Mouse (Mus musculus) frontal cortex, adult (tissue): ENCODE data around the gene Tet3.
A peak's percentile ranks its signal among the peaks of the same experiment; 100 is the strongest.

Experiments
- ATAC-seq: cut with Nextera tagmentation; 2 replicates; pipeline ENCODE4 v1.9.2; 2017; ENCODE audit warnings: mild to moderate bottlenecking, moderate library complexity, mixed read lengths; ENCODE audit not compliant: low TSS enrichment

Tet3 gene

DNA sequence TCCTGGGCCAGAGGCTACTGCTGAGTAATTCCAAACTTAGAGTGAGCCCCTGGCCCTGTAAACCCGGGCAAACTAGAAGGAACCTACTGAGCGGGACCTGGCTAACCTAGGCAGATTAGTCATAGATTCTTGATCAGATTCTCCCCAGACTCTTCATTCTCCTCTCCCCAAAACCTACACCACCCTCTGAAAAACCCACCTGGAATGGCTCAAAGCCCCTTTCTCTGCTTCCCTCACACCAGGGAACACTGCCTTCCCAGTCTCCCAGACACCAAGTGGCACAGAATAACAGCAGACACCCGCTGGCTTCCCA, 18.7 kb downstream of the Tet3 start:
- no peak for ATAC-seq

DNA sequence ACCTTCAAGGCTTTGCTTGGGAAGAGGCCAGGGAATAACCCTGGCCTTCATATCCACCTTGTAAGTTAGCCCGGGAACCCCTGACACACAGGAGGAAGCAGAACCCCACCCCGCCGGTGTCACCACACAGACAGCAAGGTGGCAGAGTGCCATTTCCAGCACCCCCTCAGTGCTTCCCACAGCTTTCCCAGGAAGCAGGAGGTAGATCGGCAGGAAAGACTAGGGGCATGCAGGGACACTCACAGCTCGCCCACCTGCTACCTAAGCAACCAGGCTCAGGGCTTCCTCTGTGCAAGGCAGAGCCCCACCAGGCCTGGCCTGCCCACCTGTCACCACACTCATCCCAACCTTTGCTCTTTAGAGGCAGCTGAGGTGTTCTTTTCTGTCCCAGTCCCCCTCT, 19.1 kb downstream of the Tet3 start:
- ATAC-seq, result 0 out of 2 replicates have a peak, but pooled peaks have one; percentile 4

DNA sequence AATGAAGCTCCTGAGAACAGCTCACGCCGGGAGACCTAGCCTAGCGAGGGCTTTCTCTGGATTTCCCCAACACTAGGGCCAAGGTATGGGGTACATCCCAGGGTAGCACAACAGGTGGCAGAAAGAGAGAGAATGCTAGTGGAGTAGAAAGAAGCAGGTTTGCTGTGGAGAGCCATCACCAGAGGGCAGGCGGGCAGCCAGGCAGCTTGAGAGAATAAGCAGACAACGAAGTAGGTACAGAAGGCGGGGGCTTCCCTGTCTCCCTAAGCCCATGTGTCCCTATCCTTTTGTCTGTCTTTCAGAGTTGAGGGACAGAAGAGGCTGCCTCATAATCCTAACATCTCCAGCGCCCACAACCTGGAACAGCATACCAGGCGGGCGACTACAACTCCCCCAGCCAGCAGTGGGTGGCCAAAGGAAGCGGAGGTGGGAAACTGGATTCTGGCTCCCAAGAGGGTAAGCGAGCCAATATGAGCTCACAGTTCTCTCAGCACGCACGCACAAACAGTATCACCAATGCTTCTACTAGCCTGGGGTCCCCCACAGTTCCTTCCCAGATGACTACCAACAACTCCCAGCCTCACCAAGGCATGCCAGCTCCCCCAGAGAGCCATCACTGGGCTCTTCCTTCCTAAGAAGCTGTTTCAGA, 19.6 kb downstream of the Tet3 start:
- no peak for ATAC-seq

DNA sequence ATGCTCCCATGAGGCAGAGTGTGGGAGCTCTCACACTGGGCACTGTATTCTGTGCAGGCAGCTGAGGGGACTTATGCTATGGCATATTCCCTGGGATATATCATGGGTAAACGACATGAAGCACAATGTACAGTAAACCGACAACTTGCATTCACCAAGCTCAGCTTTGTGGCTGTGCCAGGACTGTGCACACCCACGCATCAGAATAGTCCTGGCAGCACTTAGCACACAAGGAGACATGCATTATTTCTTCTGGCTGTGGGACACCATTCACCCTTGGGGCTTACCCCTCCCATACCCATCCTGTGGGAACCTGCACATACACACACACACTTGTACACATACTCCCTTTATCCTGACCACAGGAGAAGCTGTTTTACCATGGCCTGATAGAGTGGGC, 20.3 kb downstream of the Tet3 start:
- ATAC-seq, result 0 out of 2 replicates have a peak, but pooled peaks have one; percentile 0

DNA sequence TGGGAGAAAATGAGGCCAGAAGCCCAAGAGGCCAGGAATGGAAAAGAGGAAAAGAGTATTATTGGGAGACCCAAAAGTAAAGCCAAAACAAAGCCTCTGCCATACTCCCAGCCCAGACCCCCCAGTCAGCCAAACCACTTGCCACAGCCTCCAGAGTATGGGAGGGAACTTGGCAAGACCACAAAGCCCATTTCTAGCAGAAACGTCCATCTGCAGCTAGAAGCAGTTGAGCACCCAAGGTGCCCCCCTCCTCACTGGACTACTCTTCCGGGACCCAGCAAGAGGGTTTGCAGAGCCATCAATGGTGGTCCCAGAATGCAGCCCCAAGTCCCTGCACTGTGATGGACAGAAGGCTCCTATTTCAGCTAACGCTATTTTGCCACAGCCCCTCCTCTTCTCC, 21.1 kb downstream of the Tet3 start:
- no peak for ATAC-seq

DNA sequence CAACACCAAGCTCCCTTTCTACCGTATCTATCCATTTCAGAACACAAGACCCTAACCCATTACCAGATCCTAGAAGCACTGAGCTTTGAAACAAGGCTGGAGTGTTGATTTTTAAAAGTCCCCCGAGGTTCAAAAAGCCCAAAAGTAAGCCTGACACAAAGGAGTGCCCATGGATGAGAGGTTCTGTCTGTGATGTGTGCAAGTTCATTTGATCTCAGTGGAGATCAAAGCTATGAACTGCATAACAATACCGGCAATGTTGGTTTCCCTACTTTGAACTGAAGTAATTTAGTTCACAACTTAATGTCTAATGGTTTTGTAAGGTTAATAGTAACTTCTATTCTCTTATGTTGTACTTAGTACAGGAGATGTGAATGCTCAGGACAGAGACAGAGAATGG, 21.7 kb downstream of the Tet3 start:
- ATAC-seq, result no peak

DNA sequence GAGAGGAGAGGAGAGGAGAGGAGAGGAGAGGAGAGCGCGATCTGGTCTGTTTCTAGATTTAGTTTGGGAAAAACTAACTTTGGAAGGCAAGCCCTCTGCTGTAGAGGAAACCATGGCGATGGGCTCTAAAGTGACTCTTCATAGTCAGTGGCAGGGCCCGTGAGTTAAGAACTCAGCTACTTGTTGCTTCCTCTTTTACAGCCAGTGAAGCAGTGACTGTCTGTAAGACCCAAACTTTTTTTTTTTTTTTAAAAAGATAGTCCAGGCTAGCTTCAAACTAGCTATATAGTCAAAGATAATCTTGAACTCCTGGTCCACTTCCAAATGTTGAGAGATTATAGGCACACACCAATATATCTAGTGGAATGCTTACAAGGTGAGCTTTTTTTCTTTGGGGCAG, 22.3 kb downstream of the Tet3 start:
- ATAC-seq, result no peak

DNA sequence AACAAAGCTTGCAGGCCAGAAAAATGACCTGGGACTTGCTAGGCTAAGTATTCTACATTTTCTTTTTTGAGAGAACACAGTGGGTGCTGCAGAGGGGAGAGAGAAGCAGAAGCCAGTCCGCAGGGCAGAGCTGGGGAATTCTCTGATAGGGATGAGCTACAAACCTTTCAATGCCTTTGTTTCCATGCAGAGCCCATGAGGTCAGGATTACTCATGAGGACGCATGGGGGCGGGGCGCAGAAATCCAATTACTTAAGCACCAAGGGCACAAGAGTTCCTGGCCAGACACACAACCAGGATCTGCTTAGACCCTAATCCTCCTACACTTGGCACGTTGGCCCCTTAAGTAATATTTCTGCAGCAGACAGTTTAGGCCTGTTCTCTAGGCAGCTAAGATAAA, 23.7 kb downstream of the Tet3 start:
- ATAC-seq, result no peak

DNA sequence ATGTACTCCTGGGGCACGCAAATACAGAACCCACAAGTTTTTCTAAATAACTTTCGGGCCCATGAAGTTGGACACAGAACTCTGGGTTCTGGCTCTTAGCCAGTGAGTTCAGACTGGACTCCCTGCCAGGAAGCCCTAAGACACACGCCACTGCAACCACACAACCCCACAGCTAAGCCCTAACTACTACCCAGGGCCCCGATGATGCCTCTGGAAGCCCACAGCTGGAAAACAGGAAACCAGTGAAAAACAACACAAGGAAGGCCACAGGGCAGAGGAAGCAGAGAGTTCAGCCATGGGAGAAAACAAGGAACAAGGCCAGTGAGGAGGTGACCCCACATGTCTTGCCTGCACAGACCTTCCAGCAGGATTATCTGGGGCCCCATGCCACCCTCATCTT, 25.3 kb downstream of the Tet3 start:
- ATAC-seq, result no peak

DNA sequence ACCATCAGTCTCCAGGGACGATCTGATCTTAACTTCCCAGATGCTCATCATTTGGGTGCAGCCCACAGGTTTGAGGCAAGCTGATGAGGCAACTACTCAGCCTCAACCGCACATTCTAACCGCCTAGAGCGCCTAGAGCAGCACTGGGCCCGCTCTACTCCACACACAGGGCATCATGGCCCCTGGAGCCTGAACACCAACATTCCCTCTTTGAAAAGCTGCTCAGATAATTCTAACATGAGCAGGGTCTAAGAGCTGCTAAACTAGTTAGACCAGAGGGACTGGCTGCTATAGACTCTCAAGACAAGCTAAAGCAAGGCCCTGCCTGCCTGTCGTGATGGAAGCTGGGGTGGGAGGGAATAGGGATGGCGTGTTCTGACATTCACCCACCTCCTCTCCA, 25.9 kb downstream of the Tet3 start:
- no peak for ATAC-seq

DNA sequence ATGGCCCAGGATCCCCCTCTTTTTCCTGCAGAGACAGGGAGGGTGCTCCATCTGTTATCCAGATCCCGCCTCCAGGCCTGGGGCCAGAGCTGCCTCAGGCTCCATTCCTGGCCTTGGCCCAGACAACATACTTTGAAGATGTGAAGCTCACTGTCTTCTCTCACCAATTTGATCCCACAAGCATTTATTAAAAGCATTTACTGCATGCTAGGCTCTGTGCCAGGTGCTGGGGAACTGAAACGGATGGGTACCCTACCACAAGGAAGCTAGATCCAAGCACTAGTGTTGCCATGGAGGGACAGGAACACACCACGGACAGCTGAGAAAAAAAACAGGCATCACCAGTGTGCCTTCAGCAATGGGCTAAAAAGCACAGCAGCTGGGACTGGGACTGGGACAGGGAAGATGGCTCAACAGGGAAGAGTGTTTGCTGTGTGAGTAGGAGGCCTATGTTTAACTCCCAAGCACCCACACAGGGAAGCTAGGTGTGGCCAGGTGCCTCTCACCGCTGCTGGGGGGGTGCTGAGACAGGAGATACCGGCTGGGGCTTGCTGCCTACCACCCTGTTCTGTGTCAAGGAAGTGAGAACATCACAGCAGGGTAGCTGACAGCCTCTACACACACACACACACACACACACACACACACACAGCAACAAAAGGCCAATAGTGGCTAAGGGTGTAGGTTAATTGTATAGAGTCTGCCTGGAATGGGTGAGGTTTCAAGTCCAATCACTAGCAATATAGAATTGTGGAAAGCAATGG, 30.7 kb downstream of the Tet3 start:
- ATAC-seq, result peak; percentile 66

DNA sequence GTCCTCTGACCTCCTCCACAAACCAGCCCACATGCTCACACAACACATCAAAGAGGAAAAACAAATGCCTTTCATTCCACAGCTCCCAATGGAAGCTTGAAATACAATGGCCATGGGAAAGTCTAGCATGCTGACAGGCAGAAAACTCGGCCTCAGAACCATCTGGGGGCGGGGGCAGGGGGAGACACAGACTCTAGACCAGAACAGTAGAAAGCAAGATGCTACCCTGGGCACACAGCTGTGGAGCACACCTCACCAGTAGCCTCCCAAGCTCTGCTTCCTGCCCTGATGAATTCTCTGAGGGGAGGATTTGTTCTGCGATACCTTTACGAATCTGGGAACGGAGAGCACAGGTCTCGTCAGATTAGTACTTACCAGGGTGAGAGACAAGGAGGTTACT, 31.4 kb downstream of the Tet3 start:
- no peak for ATAC-seq

DNA sequence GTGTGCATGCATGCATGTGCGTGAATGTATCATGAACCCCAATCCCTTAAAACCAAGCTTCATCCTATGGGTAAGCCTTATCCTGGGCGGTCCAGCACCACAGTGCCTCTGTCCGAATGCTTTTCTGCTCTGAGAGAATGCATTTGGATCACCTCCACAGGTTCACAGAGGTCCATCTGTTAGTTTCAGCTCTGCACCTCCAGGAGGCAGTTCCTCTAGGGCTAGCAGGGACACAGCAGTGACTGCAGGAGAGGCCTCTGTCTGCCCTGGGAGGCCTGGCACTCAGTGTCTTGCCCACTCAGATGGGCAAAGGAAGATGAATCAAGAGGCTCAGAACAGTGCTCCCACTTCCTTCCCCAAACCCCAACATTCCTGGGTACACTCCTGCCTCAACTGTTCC, 32.3 kb downstream of the Tet3 start:
- no peak for ATAC-seq

DNA sequence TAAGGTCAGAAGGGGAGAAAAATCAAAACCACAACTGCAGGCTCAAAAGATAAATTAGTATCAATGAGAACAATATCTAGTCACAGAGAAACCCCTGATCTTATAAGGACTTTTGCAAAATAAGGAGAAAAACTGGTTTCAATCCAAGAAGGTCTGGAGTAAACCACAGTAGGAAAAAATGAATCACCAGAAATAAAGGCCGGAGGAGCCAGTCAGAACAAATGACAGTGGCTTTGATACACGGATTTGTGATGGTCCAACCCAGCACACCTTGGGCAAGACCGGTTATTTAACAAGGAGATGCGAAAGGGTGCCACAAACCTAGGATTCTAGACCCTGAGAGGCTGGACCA, 34.9 kb downstream of the Tet3 start:
- ATAC-seq, result no peak

DNA sequence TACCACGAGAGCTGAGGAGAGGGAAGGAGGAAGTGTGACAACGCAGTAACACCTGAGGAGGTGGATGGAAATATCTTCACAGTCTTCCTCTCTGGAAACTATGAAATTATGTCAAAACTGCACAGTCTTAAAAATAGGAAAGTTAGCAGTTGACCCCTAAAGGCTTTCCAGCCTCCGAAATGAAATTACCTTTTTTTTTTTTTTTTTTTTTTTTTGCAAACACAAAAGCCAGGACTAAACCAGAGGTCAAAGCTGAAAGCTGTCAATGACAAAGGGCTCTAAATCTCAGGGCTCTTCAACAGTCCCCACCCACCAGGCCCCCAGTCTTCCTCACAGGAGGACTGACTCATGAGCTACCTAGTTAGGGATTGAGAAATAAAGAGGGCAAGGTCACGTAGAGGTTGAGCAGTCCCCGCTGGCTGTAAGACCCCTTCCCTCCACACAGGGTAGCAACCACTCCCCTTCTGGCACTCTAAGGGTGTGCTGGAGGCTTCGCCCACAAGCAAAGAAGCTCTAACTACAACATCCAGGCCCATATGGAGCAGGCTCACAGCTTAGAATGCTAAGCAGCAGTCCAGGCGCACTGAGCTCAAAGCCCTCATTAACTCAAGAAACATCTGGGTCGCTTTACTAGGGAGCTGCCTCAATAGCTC, 35.4 kb downstream of the Tet3 start:
- ATAC-seq, result no peak

DNA sequence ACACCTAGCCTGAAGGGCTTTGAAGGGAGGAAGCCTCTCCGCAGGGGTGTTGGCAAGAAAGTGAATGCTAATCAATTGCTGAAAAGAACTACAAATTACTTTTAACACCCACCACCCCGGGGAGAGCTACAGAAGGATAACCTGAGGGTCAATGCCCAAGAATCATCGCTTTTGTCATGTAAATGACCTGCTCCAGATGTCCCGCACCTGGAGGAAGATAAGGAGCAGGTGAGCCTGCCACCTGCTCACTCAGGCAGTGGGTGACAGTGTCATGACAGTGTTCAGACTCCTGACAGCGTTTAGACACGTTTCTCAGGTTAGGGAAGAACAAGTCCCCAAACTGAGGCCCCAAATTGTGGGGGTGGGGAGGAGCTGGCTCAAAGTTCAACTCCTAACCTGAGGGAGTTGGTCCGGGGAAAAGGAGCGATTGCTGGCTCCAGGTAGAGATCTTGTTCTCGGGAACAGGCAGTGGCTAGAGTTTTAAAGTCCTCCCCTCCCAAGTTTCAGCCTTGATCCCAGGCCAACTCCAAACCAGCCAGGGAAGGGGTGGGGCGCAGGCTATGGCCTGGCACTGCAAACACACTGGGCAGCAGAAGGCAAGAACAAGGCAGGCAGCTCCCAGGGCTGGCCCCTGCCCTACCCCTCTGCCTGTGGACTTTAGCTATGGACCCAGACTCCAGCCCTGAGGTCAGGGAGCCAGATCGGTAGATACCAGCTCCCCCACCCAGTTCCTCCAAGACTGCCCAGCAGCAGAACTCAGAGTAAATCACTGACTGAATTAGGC, 36.8 kb downstream of the Tet3 start:
- ATAC-seq, result no peak

DNA sequence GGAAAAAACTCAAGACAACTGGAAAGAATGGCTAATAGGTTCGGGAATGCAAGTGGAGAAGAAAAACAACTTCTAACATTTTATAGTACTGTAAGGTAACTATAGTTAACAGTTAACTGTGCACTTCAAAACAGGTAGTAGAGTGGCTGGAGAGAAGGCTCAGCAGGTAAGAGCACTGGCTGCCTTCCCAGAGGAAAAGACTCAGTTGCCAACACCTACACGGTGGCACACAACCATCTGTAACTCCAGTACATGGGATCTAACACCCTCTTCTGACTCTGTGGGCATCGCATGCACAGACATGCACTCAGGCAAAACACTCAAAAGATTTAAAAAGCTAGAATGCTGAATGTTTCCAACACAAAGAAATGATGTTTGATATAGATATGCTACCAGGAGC, 39.4 kb downstream of the Tet3 start:
- no peak for ATAC-seq

DNA sequence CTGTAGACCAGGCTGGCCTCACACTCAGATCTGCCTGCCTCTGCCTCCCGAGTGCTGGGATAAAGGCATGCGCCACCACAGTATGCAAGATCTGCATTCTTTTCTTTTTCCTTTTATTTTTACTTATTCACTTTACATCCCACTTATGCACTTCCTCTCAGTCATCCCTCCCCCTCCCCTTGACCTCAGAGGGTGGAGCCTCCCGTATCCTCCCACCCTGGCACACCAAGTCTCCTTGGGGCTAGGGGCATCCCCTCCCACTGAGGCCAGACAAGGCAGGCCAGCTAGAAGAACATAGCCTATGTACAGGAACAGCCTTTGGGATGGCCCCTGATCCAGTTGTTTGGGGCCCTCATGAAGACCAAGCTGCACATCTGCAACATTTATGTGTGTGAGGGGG, 41.4 kb downstream of the Tet3 start:
- ATAC-seq, result no peak

DNA sequence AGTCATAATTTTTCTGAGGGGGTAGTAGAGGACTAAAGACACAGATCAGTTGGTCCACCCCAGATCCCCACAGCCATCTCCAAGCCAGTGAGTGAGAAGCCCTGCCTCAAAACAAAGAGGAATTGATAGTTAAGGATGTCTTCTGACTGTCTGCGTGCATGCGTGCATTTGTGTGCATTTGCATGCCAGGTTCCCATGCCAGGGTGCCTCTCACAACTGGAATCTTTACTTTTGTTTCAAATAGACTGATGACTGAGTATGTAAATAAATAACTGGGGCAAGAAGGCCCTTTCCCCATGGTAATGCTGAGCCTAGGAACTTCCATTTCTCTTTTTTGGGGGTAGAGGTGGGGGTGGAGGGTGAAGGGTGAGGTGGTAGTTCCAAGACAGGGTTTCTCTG, 41.8 kb downstream of the Tet3 start:
- ATAC-seq, result no peak

DNA sequence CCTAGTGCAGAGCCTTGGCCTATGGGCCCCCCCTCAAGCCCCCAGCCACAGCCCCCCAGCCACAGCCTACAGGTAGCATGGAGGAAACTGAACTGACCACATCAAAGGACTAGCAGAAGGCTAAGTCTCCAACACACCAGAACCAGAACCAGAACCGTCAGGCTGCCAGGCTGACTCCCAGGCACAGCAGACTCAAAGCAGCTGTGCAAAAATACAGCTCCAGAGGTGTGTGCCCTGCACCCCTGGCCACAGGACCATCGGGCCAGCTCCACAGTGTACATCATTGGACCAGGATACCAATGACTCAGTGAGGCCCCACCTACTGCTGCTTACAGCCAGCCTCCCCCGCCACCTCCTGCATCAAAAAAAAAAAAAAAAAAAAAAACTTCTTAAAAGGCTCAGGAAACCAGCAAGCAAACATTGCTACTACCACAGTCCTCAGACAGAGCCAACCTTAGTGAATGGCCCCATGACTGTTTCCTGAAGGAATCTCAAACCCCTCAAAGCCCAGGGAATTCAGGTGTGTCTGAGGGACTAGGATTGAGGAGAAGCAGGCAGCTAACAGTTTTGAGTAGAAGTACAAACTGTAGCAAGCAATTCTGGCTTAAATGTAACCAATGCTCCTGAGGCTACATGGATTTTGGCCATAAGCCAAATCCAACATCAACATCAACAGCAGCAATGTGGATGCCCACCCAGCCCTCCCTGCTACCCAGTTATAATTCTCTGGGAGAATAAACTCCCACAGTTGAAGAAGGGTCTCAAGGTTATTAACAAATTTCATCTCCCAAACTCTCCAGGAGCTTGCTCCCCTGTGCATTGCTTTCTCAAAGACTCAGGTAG, 42.4 kb downstream of the Tet3 start:
- 0 out of 2 replicates have a peak, but pooled peaks have one; percentile 17 for ATAC-seq

DNA sequence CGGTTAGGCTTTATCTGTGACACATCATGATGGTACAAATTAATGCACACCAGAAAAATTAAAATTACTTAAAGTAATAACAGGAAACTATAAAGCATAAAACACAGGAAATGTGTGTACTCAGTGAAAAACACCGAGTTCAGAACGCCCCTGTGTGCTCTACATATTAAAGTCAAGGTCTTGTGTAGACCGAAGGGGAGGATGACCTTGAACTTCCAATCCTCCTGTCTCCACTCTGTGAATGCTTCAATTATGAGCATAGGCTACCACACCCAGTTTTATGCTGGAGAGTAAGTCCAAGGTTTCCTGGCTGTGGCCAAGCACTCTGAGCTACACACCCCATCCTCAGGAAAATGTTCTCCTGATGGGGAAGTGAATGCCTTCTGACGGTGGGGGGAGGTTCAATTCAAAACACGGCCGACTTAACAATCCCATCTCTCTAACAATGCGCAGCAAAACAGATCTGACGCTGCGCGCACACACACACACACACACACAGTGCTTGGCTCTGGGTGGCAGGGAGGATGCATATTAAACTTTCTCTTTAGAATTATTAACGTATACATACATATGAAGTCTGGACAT, 43.4 kb downstream of the Tet3 start:
- ATAC-seq, result no peak
